Mouse (Mus musculus) heart, postnatal 0 days (tissue): ENCODE measurements around the gene Gm42715. TPM values are rescaled to one million over a fixed set of nuclear protein-coding genes. Genes with fewer than 3 reads are reported as not detected.
"Not testable (repeated sequence)": the region's sequence is repeated elsewhere in the genome, so short reads cannot be mapped to it uniquely, and the experiment has no call there.

Source experiments
- ATAC-seq: fragments of 200-750 bp; cut with Nextera tagmentation; 2 replicates; pipeline ENCODE4 v1.8.0; 2017; ENCODE audit warnings: low read depth, moderate number of reproducible peaks, moderate library complexity; ENCODE audit not compliant: insufficient read depth
- DNase-seq: peaks from one replicate; pipeline ENCODE4 v3.0.0-alpha.2; 2016; ENCODE audit warnings: low spot score
- H3K27ac ChIP-seq: fragments of 300-500 bp; sonication (generic); 2 replicates; pipeline ENCODE4 v1.5.1; 2014; ENCODE audit warnings: low read depth, mild to moderate bottlenecking
- H3K27me3 ChIP-seq: fragments of 300-500 bp; sonication (generic); 2 replicates; pipeline ENCODE4 v1.6.1; 2014; ENCODE audit warnings: low read length, mixed read lengths; ENCODE audit not compliant: control insufficient read depth, insufficient read depth
- H3K36me3 ChIP-seq: fragments of 300-500 bp; sonication (generic); replicated peaks from 2 replicates; pipeline ENCODE4 v1.6.1; 2014; ENCODE audit warnings: low read length, mixed read lengths; ENCODE audit not compliant: control insufficient read depth, insufficient read depth
- H3K4me1 ChIP-seq: fragments of 300-500 bp; sonication (generic); 2 replicates; pipeline ENCODE4 v1.6.1; 2014; ENCODE audit warnings: antibody characterized with exemption; ENCODE audit not compliant: control insufficient read depth, insufficient read depth
- H3K4me2 ChIP-seq: fragments of 300-500 bp; sonication (generic); 2 replicates; pipeline ENCODE4 v1.6.1; 2014; ENCODE audit warnings: low read depth, mild to moderate bottlenecking, low read length, moderate library complexity
- H3K4me3 ChIP-seq: fragments of 300-500 bp; sonication (generic); 2 replicates; pipeline ENCODE4 v1.5.1; 2014; ENCODE audit warnings: low read depth, low read length
- H3K9ac ChIP-seq: fragments of 300-500 bp; sonication (generic); replicated peaks from 2 replicates; pipeline ENCODE4 v1.6.1; 2014; ENCODE audit warnings: low read depth, low read length, mixed read lengths
- H3K9me3 ChIP-seq: fragments of 300-500 bp; sonication (generic); replicated peaks from 2 replicates; pipeline ENCODE4 v1.6.1; 2016; ENCODE audit warnings: low read length; ENCODE audit not compliant: control insufficient read depth
- CTCF ChIP-seq: IDR thresholded peaks from 2 replicates; pipeline ENCODE4 v1.5.1; 2016; ENCODE audit warnings: antibody characterized with exemption, control low read depth, low read depth
- EP300 ChIP-seq: IDR thresholded peaks from 2 replicates; pipeline ENCODE4 v1.6.1; 2016; ENCODE audit warnings: antibody characterized with exemption, low read depth
- WGBS: fragments of 180-500 bp; shearing (Covaris S2); extraction: QIAGEN DNeasy Blood & Tissue Kit; methylation state at CpG from one replicate; pipeline ENCODE4 v1.1.7; 2014; 5-methylcytosine and 5-hydroxymethylcytosine counted together
- polyA plus RNA-seq: library from polyadenylated mRNA; unstranded; fragments of >200 nt; fragmentation: Nextera tagmentation; extraction: Ambion mirVana; gene quantifications from 2 replicates; pipeline ENCODE4 v1.2.1, GENCODE M21; 2015
- total RNA-seq: library from RNA; depleted of rRNA; stranded (reverse); fragments of >200 nt; gene quantifications from 2 replicates; pipeline ENCODE4 v1.2.3, GENCODE M21; 2014; ENCODE audit warnings: low replicate concordance

Gm42715 gene
- total and polyA plus RNA-seq, 2 experiments from 2014 or later = 4.8 to 17.4 TPM

GRCm38 (mm10) chr7:127498407-127498806, 21.0 kb upstream of the Gm42715 start:
- no peak overlapping the region for H3K4me3 ChIP-seq
- no peak overlapping the region for H3K9ac ChIP-seq
- H3K27me3 ChIP-seq = no peaks in the 10 kb centered on the region
- DNase-seq (peak; percentile 13), ATAC-seq (no peak)
- H3K4me1 ChIP-seq = no peaks in the 10 kb centered on the region
- H3K4me2 ChIP-seq = no peak overlapping the region
- no peak overlapping the region for H3K27ac ChIP-seq
- peak; percentile 57 for TF ChIP-seq CTCF
- TF ChIP-seq EP300 = no peak
- H3K36me3 ChIP-seq = no peaks in the 10 kb centered on the region
- WGBS = 36% methylated on average over 3 of the region's 3 CpGs
- H3K9me3 ChIP-seq = no peaks in the 10 kb centered on the region

- 95% methylated on average over 3 of the region's 3 CpGs for WGBS
- Histone ChIP-seq H3K4me2 (no peak overlapping the region), H3K9ac (no peak overlapping the region), H3K36me3 (no peaks in the 10 kb centered on the region), H3K27ac (no peak overlapping the region), H3K4me1 (peaks cover 7% of the 10 kb centered on the region; the same call in 1 of the 2 replicates), H3K27me3 (no peaks in the 10 kb centered on the region), H3K4me3 (no peak overlapping the region), H3K9me3 (no peaks in the 10 kb centered on the region)
- TF ChIP-seq CTCF = no peak
- TF ChIP-seq EP300 = no peak
- DNase-seq (no peak), ATAC-seq (no peak)
Measured at GRCm38 (mm10) chr7:127508291-127508690, 11.1 kb upstream of the Gm42715 start.

- H3K36me3 ChIP-seq, ATAC-seq, H3K4me2 ChIP-seq, H3K9me3 ChIP-seq, DNase-seq, H3K4me3 ChIP-seq, H3K9ac ChIP-seq, H3K27me3 ChIP-seq, H3K27ac ChIP-seq: not testable (repeated sequence)
- 85% methylated on average over 3 of the region's 4 CpGs for WGBS
- peaks cover 12% of the 10 kb centered on the region for H3K4me1 ChIP-seq
Measured at GRCm38 (mm10) chr7:127509830-127510229, 9.6 kb upstream of the Gm42715 start.

GRCm38 (mm10) chr7:127511241-127511640, 8.1 kb upstream of the Gm42715 start:
- Histone ChIP-seq H3K36me3 (peaks cover 8% of the 10 kb centered on the region), H3K4me2 (peak overlapping the region; percentile 64), H3K4me1 (peaks cover 12% of the 10 kb centered on the region), H3K9me3 (no peaks in the 10 kb centered on the region), H3K27ac (peak overlapping the region; percentile 98), H3K27me3 (no peaks in the 10 kb centered on the region), H3K9ac (no peak overlapping the region), H3K4me3 (peak overlapping the region; percentile 72)
- 43% methylated on average over 8 of the region's 8 CpGs for WGBS
- ATAC-seq = no peak
- TF ChIP-seq EP300 (no peak), CTCF (no peak)
- DNase-seq = no peak

GRCm38 (mm10) chr7:127511808-127512230, 7.6 kb upstream of the Gm42715 start, which contains the start of gene Srcap:
Gene Srcap (plus strand): TSS chr7:127511983.
- ATAC-seq = peak; percentile 97
- Histone ChIP-seq H3K27me3 (no peaks in the 10 kb centered on the region), H3K4me3 (peak within 1 kb of the TSS; percentile 72), H3K4me1 (peaks cover 12% of the 10 kb centered on the region), H3K9me3 (no peaks in the 10 kb centered on the region), H3K36me3 (peaks cover 13% of the 10 kb centered on the region), H3K9ac (peak within 1 kb of the TSS; percentile 70), H3K4me2 (peak within 1 kb of the TSS; percentile 64), H3K27ac (peak within 1 kb of the TSS; percentile 98)
- WGBS = 2% methylated on average over 34 of the region's 37 CpGs
- peak; percentile 99 for DNase-seq
- TF ChIP-seq CTCF = no peak
- peak; percentile 98 for TF ChIP-seq EP300
